Mouse (Mus musculus) kidney, postnatal 0 days (tissue): ENCODE data around the gene Foxl2. TPM values are rescaled to one million over a fixed set of nuclear protein-coding genes. Genes with fewer than 3 reads are reported as not detected.
A peak's percentile ranks its signal among the peaks of the same experiment; 100 is the strongest.

ENCODE experiments used
- ATAC-seq: fragments of 200-750 bp; cut with Nextera tagmentation; replicated peaks from 2 replicates; pipeline ENCODE4 v1.8.0; 2017; ENCODE audit warnings: low read depth, moderate number of reproducible peaks, moderate TSS enrichment, moderate library complexity; ENCODE audit not compliant: low FRiP score
- DNase-seq: peaks from one replicate; pipeline ENCODE4 v3.0.0-alpha.2; 2016; ENCODE audit warnings: low spot score
- H3K27ac ChIP-seq: fragments of 300-500 bp; sonication (generic); 2 replicates; pipeline ENCODE4 v1.5.1; 2014; ENCODE audit warnings: mild to moderate bottlenecking
- H3K27me3 ChIP-seq: fragments of 300-500 bp; sonication (generic); 2 replicates; pipeline ENCODE4 v1.6.1; 2014; ENCODE audit warnings: low read length, mixed read lengths; ENCODE audit not compliant: insufficient read depth
- H3K36me3 ChIP-seq: fragments of 300-500 bp; sonication (generic); 2 replicates; pipeline ENCODE4 v1.6.1; 2014; ENCODE audit warnings: low read length, mixed read lengths; ENCODE audit not compliant: insufficient read depth
- H3K4me1 ChIP-seq: fragments of 300-500 bp; sonication (generic); replicated peaks from 2 replicates; pipeline ENCODE4 v1.6.1; 2014; ENCODE audit warnings: antibody characterized with exemption, low read length, mixed read lengths; ENCODE audit not compliant: insufficient read depth
- H3K4me2 ChIP-seq: fragments of 300-500 bp; sonication (generic); 2 replicates; pipeline ENCODE4 v1.6.1; 2014; ENCODE audit warnings: mild to moderate bottlenecking, low read length, moderate library complexity, mixed read lengths
- H3K4me3 ChIP-seq: fragments of 300-500 bp; sonication (generic); replicated peaks from 2 replicates; pipeline ENCODE4 v1.5.1; 2014; ENCODE audit warnings: low read depth, low read length
- H3K9ac ChIP-seq: fragments of 300-500 bp; sonication (generic); 2 replicates; pipeline ENCODE4 v1.6.1; 2014; ENCODE audit warnings: low read depth, low read length
- H3K9me3 ChIP-seq: fragments of 300-500 bp; sonication (generic); replicated peaks from 2 replicates; pipeline ENCODE4 v1.6.1; 2016; ENCODE audit warnings: low read length, inconsistent platforms, mixed read lengths
- CTCF ChIP-seq: IDR thresholded peaks from 2 replicates; pipeline ENCODE4 v1.5.1; 2016; ENCODE audit warnings: antibody characterized with exemption, low read depth, mild to moderate bottlenecking, moderate library complexity
- WGBS: fragments of 180-500 bp; shearing (Covaris S2); extraction: QIAGEN DNeasy Blood & Tissue Kit; methylation state at CpG from one replicate; pipeline ENCODE4 v1.1.7; 2014; 5-methylcytosine and 5-hydroxymethylcytosine counted together
- polyA plus RNA-seq: library from polyadenylated mRNA; unstranded; fragments of >200 nt; fragmentation: Nextera tagmentation; extraction: Ambion mirVana; gene quantifications from 2 replicates; pipeline ENCODE4 v1.2.1, GENCODE M21; 2015

Foxl2 gene
- polyA plus RNA-seq: not detected in 2 replicates

GRCm38 (mm10) chr9:98955103-98955715, at the start of gene Foxl2:
Gene Foxl2, plus strand, starts transcription at chr9:98955288.
- peak within 1 kb of the TSS; percentile 76 for H3K4me2 ChIP-seq
- no peak for TF ChIP-seq CTCF
- no peaks in the 10 kb centered on the region for H3K9me3 ChIP-seq
- under 1% methylated on average over 48 of the region's 58 CpGs for WGBS
- H3K4me1 ChIP-seq: peaks cover 22% of the 10 kb centered on the region; the same call in 1 of the 2 replicates
- no peaks in the 10 kb centered on the region for H3K36me3 ChIP-seq
- peak within 1 kb of the TSS; percentile 42 for H3K4me3 ChIP-seq
- peaks cover 97% of the 10 kb centered on the region for H3K27me3 ChIP-seq
- DNase-seq (no peak), ATAC-seq (0 out of 2 replicates have a peak, but pooled peaks have one; percentile 23)
- no peak within 1 kb of the TSS for H3K9ac ChIP-seq
- no peak within 1 kb of the TSS for H3K27ac ChIP-seq

DNA sequence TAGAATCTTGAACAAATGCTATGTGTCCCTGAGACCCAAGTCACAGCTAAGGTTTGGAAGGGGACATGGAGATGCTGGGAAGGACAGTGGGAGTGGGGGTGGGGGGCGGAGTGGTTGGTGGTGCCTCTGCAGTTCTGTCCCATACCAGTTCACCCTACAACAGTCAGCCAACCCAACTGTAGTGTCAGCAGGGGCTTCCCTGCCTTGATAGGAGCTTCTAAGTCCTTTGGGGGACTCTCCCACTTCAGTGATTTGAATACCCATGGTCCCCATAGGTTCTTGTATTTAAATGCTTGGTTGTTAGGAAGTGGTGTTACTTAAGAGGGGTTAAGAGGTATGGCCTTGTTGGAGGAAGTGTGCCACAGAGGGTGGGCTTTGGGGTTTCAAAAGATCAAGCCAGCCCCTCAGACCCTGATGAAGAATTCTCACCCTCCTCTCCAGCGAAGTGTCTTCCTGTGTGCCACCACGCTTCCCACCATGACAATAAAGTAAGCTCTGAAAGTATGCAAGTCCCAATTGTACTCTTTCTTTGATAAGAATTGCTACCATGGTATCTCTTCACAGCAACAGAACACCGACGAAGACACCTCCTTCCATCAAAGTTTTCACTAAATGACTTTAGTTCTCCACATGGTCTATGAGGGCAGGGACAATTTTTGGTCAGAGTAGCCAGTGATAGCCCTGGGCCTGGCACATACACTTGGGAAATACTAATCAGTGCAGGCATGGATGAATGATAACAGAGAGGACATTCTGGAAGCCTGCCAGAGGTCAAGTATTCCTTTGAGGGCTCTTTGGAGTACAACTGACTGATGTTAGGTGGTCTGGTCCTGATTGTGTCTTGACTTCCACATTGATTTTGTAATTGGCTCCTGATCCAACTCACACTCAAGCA, 34.2 kb upstream of the Foxl2 start:
- 96% methylated on average over 5 of the region's 5 CpGs for WGBS
- no peaks in the 10 kb centered on the region for H3K27me3 ChIP-seq

GRCm38 (mm10) chr9:98923119-98923518, 32.0 kb upstream of the Foxl2 start:
- ATAC-seq (no peak), DNase-seq (no peak)
- no peak for TF ChIP-seq CTCF
- Histone ChIP-seq H3K4me1 (no peaks in the 10 kb centered on the region), H3K9ac (no peak overlapping the region), H3K36me3 (no peaks in the 10 kb centered on the region), H3K4me2 (no peak overlapping the region), H3K9me3 (no peaks in the 10 kb centered on the region), H3K27ac (no peak overlapping the region), H3K4me3 (no peak overlapping the region), H3K27me3 (no peaks in the 10 kb centered on the region)
- 46% methylated on average over 6 of the region's 6 CpGs for WGBS

More for the DNA sequence above, 34.2 kb upstream of the Foxl2 start:
- TF ChIP-seq CTCF: no peak
- no peaks in the 10 kb centered on the region for H3K36me3 ChIP-seq
- no peaks in the 10 kb centered on the region for H3K9me3 ChIP-seq
- no peak overlapping the region for H3K4me3 ChIP-seq
- no peak overlapping the region for H3K4me2 ChIP-seq
- H3K9ac ChIP-seq: no peak overlapping the region
- no peak for ATAC-seq
- DNase-seq: no peak
- H3K27ac ChIP-seq: no peak overlapping the region
- no peaks in the 10 kb centered on the region for H3K4me1 ChIP-seq

GRCm38 (mm10) chr9:98924183-98924582, 30.9 kb upstream of the Foxl2 start:
- H3K4me1 ChIP-seq: no peaks in the 10 kb centered on the region
- H3K4me2 ChIP-seq: no peak overlapping the region
- H3K9me3 ChIP-seq: no peaks in the 10 kb centered on the region
- no peak overlapping the region for H3K9ac ChIP-seq
- no peak for TF ChIP-seq CTCF
- H3K27me3 ChIP-seq: no peaks in the 10 kb centered on the region
- no peak overlapping the region for H3K4me3 ChIP-seq
- ATAC-seq: no peak
- H3K36me3 ChIP-seq: no peaks in the 10 kb centered on the region
- H3K27ac ChIP-seq: no peak overlapping the region
- 61% methylated on average over 6 of the region's 6 CpGs for WGBS
- DNase-seq: no peak

DNA sequence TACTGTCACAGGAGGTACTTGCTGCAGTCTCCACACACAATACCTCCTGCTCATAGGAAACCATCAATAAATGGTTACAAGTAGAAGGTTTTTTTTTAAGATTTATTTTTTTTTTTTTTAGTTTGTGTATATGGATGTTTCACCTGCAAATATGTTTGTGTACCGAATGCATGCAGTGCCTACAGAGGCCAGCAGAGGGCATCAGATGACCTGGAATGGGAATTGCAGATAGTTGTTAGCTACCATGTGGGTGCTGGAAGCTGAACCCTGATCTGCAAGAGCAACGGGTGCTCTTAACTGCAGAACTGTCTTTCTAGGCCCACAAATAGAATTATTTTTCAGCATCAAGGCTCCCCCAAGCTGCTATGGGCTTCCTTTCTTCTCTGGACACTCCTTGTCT, 25.6 kb upstream of the Foxl2 start:
- H3K27ac ChIP-seq: no peak overlapping the region
- ATAC-seq (no peak), DNase-seq (no peak)
- no peak overlapping the region for H3K9ac ChIP-seq
- H3K4me1 ChIP-seq: no peaks in the 10 kb centered on the region
- WGBS: 88% methylated on average over 2 of the region's 2 CpGs
- H3K27me3 ChIP-seq: no peaks in the 10 kb centered on the region
- TF ChIP-seq CTCF: peak; percentile 48
- no peak overlapping the region for H3K4me3 ChIP-seq
- H3K4me2 ChIP-seq: no peak overlapping the region
- no peaks in the 10 kb centered on the region for H3K9me3 ChIP-seq
- no peaks in the 10 kb centered on the region for H3K36me3 ChIP-seq

GRCm38 (mm10) chr9:98932931-98933330, 22.2 kb upstream of the Foxl2 start:
- no peak for DNase-seq
- no peak for ATAC-seq
- Histone ChIP-seq H3K9me3 (no peaks in the 10 kb centered on the region), H3K9ac (no peak overlapping the region), H3K4me3 (no peak overlapping the region), H3K27me3 (no peaks in the 10 kb centered on the region), H3K36me3 (no peaks in the 10 kb centered on the region), H3K27ac (no peak overlapping the region), H3K4me1 (no peaks in the 10 kb centered on the region), H3K4me2 (no peak overlapping the region)
- 45% methylated on average over 6 of the region's 6 CpGs for WGBS
- TF ChIP-seq CTCF: no peak
